Mouse (Mus musculus) lung, postnatal 14 days (tissue): Measurements from ENCODE around the gene Twnk.

Experiments used
- DNase-seq: peaks from one replicate; pipeline ENCODE4 v3.0.0; 2021

Gene Twnk

DNA sequence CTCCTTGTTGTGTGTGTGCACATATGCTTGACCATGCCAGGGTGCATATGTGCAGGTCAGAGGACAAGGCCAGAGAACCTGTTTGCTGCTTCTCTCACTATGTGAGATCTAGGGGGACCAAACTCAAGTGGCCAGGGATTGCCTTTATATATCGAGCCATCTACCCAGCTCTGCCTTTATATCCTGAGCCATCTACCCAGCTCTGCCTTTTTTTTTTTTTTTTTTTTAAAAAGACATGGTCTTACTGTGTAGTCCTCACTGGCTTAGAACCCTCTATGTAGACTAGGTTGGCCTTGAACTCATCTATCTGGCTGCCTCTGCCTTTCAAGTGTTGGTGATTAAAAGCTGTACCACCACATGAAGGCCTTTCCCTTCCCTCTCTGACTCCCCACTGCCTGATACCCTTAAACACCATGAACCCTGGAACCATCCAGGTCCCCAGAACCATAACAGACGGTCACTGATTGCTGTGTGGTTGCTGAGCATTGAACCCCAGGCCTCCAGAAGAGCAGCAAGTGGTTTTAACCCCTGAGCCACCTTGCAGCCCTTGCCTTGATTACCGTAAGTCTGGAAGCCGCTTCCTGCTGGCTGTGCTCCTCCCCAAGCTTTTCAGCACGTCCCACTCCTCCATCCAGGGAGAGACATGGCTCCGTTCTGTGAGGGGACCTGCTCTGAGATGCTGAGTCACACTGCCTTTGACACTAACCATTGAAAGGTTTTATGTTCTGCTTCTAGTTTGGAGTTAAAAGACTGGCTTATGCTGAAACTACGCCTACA lies 1.5 kb upstream of the Twnk start:
- no peak for DNase-seq

DNA sequence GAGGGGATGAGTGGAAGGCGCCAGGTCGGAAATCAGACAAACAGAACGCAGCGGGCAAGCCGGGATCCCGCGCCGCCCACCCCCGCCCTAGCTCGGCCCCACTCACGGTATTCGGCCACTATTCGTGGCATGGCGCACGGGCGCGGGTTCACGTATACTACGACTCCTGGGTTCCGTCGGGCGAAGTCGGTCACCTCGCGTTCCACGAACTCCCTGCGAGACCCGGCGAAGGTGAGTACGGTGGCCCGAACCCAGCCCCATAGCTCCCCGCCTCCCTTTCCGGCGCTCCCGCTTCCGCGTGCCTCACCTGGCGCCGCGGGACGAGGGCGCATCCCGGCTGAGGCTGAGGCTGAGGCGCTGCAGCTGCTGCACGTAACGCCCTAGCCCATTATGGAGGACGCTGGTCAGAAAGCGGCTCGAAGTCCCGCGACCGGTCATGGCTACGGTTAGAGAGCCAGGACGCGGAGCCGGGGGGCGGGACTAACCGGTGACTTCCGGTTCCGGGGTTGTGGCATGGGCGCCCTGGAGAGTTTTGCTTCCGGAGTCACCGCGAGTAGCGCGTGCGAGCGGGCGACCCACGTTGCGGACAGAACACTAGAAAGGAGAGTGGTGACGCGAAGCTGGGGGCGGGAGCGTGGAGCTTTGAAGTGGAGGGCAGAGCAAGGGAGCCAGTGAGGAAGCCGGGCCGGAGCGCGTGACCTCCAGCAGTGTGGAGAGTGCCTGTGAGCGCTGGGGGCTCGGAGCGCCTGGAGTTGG lies 672 bp downstream of the Twnk start, which contains the start of gene Mrpl43:
Gene Mrpl43, minus strand, starts transcription at position 486 of the 756 bp plus-strand sequence.
- DNase-seq = peak; percentile 98

DNA sequence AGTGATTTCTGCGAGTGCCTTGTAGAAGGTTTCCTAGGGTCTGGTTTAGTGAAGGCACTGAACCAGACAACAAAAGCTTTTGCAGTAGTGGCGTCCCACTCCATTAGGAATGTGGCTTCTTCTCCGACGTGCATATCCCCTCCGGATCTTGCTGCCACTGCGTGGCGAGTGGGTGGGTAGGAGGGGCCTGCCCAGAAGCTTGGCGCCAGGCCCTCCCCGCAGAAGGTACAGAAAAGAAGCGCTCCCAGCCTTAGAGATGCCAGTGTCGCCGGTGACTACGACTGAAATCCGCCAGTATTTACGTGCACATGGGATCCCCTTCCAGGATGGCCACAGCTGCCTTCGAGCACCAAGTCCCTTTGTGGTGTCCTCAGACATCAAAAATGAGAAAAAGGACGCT lies 1.6 kb downstream of the Twnk start:
- no peak for DNase-seq

DNA sequence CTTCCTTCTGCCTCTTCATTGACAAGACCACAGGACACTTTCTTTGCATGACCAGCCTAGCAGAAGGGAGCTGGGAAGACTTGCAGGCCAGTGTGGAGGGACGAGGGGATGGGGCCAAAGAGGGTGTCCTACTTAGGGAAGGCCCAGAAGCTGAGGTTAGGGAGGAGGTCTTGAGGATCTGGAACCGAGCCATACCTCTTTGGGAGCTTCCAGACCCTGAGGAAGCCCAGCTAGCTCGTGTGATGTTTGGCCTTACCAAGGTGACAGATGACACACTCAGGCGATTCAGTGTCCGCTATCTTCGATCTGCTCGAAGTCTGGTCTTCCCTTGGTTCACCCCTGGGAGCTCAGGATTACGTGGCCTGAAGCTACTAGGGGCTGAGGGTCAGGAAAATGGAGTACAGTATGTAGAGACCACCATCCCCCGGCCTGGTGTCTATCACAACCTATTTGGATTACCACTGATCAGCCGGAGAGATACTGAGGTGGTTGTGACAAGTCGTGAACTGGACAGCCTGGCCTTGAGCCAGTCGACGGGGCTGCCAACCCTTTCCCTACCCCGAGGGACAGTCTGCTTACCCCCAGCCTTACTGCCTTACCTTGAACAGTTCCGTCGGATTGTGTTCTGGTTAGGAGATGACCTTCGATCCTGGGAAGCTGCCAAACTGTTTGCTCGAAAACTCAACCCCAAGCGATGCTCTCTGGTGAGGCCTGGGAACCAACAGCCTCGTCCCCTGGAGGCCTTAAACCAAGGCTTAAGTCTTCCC lies 2.1 kb downstream of the Twnk start:
- no peak for DNase-seq

DNA sequence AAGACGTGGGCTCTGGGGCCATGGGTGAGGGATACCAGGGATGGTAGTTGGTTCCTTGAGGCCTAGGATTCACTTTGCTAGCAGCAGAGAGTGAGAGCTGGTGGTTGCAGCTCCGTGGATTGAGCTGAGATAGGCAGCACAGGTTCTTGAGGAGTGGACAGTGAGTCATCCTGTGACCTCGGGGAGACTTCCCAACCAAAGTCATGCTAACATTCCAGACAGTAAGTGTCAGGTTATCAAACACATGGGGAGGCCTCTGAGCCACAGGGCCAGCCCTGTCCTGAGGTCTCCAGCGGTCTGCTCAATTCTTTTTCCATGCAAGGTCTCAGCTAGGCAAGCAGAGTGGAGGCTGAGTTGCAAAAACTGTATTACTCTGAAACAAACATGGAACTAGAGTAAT lies 5.2 kb downstream of the Twnk start:
- DNase-seq = no peak

DNA sequence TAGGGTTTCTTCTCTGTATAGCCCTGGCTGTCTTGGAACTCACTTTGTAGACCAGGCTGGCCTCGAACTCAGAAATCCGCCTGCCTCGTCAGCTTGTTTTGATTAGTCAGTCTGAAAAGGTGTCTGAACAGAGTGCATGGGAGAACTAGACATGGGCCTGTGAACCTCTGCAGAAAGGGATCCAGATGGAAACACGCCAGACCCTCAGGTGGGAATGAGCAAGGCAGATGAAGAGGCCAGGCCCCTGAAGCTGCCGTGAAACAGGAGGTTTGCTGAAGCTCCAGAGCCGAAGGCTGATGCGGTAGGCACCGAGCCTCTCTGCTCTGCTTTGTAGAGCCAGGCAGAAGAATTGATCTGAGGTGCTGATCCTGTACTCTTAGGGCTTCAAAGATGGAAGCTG lies 6.8 kb downstream of the Twnk start:
- no peak for DNase-seq

DNA sequence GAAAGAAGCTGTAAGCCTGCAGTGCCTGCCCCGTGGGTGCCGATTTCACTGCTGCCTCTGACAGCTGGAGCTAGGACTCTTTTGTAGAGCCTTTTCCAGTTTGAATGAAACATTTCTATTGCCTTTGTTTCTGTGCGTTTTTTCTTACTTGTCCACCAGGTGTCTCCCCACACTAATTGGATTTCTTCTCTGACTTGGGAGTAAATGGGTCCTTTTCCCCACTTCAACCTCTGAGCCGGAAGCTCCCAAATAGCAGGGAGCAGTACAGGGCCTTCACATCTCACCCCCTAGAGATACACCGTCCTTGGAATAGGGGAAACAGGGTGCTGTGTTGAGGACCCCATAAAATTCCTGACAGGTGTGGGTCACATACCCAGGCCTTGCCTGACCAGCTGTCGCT lies 7.2 kb downstream of the Twnk start:
- DNase-seq = peak; percentile 42

DNA sequence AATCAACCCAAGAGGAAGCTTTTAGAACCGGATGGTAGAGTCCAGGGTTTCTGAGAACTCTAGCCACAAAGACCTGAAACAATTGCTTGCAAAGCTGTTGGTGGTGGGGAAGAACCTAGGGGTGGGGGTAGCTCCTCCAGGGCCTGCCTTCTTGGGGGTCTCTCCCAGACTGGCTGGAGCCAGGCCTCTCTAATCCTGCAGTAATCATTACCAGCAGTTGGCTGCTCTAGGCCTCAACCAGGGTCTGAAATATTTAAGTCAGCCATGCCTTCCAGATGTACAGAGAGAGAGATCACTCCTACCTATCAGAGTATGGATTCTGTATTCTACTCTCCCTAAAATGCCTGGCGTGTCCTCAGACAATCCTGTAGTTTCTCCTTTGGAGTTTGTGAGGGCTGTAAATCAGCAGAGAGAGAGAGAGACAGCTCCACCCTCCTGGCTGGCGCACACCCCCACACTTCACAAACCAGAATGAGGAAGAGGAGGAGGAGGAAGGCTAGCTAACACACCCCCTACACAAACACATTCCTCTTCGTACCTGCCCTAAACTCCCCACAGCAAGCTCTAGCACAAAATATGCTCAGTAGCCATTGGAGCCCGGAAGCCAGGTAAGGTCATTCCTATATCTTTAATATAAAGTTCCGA lies 8.2 kb downstream of the Twnk start:
- DNase-seq = no peak

DNA sequence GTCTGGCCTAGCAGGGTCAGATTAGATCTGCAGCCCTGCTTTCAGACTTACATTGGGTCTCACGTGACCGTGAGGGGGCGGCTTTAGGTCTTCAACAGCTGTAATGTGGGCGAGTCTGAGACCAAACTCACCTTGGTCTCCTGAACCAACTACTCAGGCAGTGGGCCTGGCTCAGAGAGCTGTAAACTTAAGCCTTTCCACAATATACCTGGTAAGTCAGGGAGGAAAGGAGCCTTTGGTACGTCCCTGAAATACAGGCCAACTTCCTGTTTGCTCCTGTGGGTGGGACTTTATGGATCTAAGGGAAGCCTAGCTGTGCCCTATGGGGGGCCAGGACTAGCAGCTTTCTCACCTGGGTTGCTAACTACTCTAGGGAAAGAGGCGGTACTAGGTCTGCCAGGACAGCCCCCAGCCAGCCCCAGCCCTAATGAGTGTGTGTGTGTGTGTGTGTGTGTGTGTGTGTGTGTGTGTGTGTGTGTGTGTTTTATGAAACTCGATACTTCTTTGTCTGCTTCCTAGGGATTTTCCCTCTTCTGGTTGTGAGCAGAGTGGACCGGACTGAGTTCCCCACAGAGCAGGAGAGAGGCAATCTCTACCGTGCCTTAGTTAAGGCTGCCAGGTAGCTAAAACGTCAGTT lies 9.0 kb downstream of the Twnk start, which contains the start of gene Lzts2:
Gene Lzts2, plus strand, starts transcription at position 80 of the 637 bp plus-strand sequence.
- no peak for DNase-seq

DNA sequence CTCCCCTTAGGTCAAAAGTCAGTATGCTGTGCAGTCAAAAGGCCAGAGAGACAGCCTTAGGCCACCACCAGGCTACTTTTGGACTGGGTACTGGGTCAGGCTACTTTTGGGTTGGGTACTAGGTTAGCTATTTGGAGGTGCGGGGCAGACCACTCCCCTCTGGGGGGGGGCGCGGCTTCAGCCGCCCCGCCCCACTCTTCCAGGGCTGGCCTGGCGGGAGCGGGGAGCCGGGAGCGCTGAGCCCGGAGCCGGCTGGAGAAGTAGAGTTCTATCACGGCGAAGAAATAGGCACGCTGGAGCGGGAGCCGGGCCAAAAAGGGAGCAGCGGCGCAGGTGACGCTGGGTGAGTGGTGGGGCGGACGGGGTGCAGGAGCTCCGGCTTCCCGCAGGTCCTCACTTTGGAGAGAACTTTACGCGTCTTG lies 9.5 kb downstream of the Twnk start:
- peak; percentile 75 for DNase-seq

DNA sequence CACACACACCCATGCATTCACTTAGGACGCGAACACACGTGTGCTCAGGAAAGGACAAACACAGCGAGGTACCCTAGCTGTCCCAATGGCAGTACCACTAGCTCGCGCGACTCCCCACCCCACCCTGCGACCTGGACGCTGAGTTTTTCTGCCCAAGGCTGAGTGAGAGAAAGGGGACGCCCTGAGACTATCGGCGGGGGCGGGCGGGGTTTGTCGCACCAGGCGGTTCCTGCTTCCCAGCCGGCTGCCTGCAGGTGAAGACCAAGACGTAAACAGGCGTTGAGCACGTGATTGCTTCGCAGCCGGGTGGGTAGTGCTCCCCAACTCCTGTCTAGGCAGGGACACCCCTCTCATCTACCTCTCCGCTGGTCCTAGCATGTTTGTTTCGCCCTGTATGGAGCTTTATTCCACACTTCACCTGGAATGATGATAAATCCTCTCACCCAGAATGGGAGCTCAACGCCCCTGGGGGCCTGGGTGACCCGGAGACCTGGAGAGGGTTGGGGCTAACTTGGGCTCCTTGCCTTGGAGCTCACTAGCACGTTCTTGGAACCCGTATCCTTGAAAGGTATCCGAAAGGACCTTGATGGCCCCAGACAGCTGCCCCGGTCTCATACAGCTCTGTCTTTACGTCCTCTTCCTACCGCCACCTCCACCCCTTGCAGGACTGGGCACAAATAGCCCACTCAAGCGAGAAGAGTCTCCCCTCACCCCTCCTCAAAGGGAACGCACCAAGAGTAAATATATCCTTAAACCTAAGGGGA lies 10.2 kb downstream of the Twnk start:
- DNase-seq = peak; percentile 71

DNA sequence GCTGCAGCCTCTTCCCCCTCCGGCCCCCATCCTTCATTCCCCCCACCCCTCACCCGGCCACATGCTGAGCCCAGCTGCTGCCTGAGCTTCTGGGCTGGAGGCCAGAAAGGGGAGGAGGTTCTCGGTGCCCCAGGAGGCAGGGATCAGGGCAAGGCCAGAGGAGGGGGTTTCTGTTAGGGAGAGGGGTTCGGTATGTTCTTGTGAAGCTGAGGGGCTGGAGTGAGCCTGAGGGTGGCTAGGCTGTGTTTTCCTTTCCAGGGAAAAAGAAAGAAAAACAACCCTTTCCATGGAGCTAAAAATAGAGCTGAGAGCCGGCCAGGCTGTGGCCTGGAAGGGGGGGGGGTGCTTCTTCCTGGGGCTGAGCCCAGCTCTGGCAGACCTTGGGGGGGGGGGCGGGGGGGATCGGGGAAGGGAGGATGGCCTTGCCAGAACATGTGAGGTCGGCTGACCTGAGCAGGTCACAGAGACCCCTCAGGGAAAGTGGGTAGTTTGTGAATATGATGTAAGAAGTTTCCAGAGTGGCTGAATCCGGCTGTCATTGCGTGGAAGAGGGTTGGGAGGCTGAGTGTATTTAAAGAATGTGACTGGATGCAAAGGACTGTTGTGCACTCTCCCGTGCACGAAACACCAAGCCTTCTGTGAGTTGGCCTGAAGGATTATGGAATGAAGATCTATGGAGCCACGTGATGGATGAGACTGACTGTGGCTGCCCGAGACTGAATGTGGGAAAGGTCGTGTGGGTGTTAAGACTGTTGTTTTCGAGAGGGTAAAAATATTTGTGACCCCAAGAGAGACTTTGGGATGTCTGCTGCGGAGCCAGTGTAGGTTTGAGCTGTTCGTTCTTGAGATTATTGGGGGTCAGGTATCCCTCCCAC lies 11.1 kb downstream of the Twnk start:
- DNase-seq = peak; percentile 85

DNA sequence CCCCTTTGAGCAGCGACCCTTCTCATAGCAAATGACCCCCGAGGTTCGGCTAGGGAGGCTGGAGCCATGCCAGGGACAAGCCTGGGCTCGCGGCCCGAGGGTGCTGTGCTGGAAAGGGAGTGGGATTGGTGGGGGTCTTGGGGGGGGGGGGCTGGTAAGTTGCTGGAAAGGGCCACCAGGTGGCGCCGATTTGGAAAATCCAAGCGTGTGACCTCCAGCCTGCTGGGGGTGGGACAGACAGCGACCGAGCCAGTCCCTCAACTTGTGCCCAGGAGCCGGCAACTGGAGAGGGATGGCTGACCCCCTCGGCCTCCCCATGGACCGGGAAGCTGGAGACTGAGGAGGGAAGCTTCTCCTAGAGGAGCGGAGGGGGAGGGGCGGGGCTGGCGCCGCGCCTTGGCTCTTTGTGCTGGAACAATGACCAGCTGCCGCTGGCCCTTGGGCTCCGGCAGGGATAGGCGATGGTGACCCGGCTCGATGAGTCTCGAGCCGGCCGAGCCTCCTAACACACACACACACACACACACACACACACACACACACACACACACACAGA lies 11.8 kb downstream of the Twnk start:
- peak; percentile 88 for DNase-seq

DNA sequence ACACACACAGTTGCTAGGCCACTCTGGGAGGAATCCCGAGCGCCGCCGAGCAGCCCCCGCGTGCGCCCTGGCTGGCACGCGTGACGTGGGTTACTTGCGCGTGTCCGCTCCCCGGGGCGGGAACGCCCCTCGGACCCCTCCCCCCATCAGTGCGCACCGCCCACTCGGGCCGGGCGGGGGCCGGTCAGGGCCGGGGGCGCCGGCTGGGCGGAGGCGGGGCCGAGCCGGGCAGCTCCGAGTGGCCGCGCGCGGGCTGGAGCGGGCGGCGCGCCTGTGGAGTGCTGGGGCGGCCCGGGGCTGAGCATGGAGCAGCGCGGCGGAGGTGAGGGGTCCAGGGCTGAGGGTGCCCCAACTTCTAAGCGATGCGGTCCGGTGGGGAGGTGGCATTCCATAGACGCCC lies 12.4 kb downstream of the Twnk start:
- peak; percentile 90 for DNase-seq

DNA sequence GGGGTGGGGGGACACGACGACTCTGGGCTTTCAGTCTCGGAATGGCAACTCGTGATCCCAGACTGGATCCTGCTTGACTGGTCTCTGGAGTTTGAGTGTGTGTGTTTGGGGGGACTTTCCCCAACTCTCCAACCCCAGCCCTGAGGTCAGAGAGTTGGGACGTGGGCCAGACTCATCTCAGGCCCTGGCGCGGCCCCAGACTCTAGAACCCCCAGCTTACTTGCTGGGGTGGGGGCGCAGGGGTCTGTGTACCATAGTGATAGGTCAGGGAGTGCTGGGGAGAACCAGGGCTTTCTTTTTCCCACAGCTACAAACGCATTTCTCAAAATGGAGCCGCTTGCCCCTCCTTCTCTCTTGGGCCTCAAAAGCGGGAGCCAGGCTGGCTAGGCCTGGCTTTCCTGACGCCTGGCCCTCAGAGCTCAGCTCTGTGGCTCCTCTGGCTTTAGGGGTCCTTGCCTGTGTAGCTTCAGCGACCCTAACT lies 12.9 kb downstream of the Twnk start:
- DNase-seq = peak; percentile 34

DNA sequence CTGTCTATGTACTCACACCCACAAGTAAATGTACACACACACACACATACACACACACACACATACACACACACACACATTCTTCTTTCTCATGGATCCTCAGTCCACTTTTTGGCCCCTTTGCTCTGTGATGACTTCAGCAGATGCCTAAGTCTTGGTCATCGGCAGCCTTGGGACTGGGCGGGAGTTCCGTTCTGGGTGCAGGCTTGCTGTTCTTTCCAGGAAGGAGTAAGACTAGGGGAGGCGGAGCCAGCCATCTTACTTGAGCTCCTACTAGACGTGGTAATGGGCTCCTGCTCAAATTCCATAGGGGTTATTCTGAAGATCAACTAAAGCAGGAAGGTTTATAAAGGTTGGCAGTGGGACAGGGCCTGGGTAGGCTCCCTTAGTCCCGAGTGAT lies 14.9 kb downstream of the Twnk start:
- DNase-seq = peak; percentile 56

DNA sequence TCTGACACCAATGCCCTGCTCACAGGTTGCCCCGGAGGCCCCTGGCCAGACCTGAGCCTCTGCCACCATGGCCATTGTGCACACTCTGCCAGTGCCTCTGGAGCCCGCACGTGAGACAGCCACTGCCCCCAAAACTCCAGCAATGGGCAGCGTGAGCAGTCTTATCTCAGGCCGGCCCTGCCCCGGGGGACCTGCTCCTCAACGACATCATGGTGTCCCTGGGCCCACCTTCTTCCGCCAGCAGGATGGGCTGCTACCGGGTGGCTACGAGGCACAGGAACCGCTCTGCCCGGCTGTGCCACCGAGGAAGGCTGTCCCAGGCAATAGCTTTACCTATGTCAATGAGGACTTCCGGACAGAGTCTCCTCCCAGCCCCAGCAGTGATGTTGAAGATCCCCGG lies 15.9 kb downstream of the Twnk start:
- no peak for DNase-seq

DNA sequence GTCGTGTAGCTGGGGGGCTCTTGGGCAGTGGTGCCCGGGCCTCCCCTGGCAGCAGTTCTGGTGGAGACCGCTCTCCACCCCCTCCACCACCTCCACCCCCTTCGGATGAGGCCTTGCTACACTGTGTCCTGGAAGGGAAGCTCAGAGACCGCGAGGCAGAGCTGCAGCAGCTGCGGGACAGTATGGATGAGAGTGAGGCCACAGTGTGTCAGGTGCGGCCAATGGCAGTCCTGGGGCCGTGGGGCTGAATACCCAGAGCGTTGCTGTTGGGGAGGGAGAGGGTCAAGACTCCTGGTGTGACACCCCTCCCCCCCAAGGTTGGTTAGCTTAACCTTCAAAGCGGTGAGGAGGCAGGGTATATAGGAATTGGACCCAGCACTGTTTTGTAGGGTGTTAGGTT lies 18.5 kb downstream of the Twnk start:
- no peak for DNase-seq

DNA sequence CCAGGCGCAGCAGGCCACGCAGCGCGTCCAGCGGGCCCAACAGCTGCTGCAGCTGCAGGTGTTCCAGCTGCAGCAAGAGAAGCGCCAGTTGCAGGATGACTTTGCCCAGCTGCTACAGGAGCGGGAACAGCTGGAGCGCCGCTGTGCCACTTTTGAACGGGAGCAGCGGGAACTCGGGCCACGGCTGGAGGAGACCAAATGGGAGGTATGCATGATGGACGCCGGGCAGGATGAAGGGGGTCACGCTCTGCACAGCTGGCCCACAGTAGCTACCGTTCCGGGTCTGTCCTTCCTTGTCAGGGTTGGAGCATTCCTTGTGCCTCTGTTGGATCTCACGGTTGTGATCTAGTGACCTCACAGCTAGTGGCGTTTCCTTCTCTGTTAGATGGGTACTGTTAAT lies 19.3 kb downstream of the Twnk start:
- no peak for DNase-seq

DNA sequence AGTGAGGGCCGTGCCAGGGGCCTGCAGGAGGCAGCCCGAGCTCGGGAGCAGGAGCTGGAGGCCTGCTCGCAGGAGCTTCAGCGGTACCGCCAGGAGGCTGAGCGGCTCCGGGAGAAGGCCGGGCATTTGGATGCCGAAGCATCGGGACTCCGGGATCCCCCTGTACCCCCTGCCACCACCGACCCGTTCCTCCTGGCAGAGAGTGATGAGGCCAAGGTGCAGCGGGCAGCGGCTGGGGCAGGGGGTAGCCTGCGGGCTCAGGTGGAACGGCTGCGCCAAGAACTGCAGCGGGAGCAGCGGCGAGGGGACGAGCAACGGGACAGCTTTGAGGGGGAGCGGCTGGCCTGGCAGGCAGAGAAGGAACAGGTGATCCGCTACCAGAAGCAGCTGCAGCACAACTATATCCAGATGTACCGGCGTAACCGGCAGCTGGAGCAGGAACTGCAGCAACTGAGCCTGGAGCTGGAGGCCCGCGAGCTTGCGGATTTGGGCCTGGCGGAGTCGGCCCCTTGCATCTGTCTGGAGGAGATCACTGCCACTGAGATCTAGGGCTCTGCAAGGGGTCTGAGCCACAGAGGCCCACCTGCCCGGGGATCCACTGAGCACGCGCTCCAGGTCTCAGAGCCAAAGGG lies 20.6 kb downstream of the Twnk start:
- DNase-seq = no peak
